Mouse (Mus musculus): ENCODE measurements around the gene Tcea2.

Gene Tcea2

DNA sequence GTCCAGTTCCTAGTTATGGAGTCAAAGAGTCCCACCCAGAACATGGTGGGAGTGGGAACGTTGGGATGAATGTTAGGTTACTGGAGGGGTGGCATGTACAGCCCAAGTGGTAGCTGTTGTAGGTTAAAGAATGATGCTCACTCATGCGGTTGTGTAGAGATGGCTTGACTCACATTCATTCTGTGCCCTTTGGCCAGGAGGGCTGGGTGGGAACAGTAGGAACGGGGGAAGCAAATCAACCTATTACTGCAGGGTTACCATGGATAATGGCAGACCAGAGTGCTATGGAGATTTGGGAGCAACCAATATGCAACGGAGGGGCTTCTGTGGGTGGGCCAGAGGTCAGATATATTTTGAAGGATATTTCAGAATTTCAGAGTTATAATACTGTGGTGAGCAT, 5.2 kb upstream of the Tcea2 start:
- in situ Hi-C loops (cut with MboI, MseI): no loop called here

GRCm38 (mm10) chr2:181675454-181675853, 4.7 kb upstream of the Tcea2 start:
- in situ Hi-C loops (cut with MboI, MseI): no loop called here

GRCm38 (mm10) chr2:181676424-181676823, 3.7 kb upstream of the Tcea2 start:
- in situ Hi-C loops (cut with MboI, MseI): no loop called here

- in situ Hi-C loops (cut with MboI, MseI): no loop called here
Observed at GRCm38 (mm10) chr2:181677096-181677754, 2.9 kb upstream of the Tcea2 start.

DNA sequence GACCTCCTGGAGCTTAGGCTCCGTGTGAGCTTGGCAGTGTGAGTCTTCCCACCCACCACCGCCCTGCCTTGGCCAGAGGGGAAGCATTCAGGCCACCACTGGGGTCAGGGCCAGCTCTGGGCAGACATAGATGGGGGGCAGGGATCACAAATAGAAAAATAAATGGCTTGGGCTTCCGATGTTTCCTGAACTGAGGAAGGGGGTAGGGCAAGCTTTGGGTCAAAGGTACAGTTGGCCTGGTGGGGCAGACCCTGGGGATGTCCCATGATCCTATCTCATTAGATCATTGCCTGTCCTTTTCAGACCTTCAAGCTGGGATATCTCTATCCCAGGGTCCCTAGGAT, 2.4 kb upstream of the Tcea2 start:
- in situ Hi-C loops (cut with MboI, MseI): no loop called here

DNA sequence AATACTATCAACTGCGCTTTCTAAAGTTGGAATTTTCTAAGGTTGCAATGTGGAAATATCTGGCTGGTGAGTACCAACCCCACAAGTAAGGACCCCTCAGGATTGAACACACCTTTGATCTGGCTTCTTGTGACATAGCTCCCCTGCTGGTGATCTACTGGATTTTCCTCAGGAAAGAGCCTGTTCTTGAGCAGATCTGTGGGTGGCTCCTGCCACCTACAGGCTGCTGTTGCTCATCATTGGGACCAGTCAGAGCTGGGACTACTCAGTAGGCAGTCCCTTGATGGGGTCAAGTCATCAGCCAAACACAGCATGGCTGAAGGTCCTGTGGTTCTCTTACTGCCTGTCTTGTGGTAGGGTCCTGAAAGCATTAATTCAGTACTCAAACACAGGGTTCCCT, 1.3 kb upstream of the Tcea2 start:
- in situ Hi-C loops (cut with MboI, MseI): no loop called here

DNA sequence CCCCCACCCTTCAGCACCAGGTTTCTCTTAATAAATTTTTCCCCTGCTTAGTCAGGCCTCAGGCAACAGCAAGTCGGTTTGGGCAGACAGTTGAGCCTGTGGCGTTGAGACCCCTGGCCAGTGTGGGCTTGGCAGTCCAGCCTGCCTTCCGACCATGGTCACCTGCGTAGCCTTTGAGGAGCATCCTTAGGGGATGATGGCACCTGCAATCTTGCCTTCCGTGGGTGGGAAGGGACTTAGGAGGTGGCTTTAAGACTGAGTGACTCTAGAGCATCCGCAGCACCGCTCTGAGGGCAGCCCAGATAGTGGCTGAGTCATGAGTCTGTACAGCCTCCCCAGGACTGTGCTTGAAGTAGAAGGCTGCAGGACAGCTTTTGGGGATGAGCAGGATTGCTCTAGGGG, 607 bp downstream of the Tcea2 start:
- in situ Hi-C loops (cut with MboI, MseI): no loop called here

GRCm38 (mm10) chr2:181681978-181682377, 1.9 kb downstream of the Tcea2 start:
- in situ Hi-C loops (cut with MboI, MseI): no loop called here

- in situ Hi-C loops (cut with MboI, MseI): no loop called here
Observed at GRCm38 (mm10) chr2:181683381-181683780, 3.3 kb downstream of the Tcea2 start.

- in situ Hi-C loops (cut with MboI, MseI): no loop called here
Observed at GRCm38 (mm10) chr2:181684713-181685112, 4.6 kb downstream of the Tcea2 start.

DNA sequence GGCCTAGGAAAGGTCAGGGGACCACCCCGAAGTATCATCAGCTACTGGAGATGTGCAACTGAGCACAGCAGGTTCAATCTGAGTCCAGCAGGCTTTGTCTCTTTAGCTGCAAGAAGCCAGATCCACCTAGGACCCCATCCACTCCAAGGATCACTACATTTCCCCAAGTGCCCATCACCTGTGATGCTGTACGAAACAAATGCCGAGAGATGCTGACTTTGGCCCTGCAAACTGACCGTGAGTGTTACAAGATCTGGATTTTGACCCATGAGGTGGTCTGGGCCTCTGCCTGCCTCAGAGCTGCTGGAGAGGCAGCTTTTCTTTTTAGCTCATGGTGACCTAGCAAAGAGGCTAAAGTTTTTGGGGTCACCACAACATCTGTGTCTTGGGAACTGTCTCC, 5.6 kb downstream of the Tcea2 start:
- in situ Hi-C loops (cut with MboI, MseI): no loop called here

- in situ Hi-C loops (cut with MboI, MseI): no loop called here
Observed at GRCm38 (mm10) chr2:181687586-181687985, 7.5 kb downstream of the Tcea2 start.

GRCm38 (mm10) chr2:181689466-181690160, 9.5 kb downstream of the Tcea2 start:
- in situ Hi-C loops (cut with MboI, MseI): loop anchor here (5.0 kb wide), 1 partner anchor 47 kb away; no protein-coding TSS in a partner anchor

DNA sequence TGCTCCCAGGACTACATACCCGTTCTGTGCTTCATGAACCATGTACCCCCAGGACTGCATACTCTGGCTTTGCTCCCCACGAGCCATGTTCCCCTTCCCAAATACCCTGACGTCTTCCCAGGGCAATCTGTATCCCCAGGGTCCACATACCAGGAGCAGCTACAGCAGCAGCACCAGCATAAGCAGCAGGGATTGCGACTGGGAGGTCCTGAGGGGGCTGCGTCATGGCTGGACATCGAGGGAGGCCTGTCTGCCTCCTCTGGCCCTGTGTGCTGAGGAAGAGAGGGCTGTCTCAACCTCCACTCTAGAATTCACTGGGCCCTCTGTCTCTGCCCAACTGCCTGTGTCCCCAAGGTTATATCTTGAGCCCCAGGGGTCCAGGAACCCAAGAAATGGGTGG, 11.0 kb downstream of the Tcea2 start:
- in situ Hi-C loops (cut with MboI, MseI): loop anchor here (5.0 kb wide), 1 partner anchor 49 kb away; no protein-coding TSS in a partner anchor

- in situ Hi-C loops (cut with MboI, MseI): loop anchor here (5.0 kb wide), 1 partner anchor 49 kb away; no protein-coding TSS in a partner anchor
Observed at GRCm38 (mm10) chr2:181691571-181691970, 11.5 kb downstream of the Tcea2 start.

GRCm38 (mm10) chr2:181692304-181692703, 12.2 kb downstream of the Tcea2 start:
- in situ Hi-C loops (cut with MboI, MseI): loop anchor here (5.0 kb wide), 1 partner anchor 50 kb away; no protein-coding TSS in a partner anchor

DNA sequence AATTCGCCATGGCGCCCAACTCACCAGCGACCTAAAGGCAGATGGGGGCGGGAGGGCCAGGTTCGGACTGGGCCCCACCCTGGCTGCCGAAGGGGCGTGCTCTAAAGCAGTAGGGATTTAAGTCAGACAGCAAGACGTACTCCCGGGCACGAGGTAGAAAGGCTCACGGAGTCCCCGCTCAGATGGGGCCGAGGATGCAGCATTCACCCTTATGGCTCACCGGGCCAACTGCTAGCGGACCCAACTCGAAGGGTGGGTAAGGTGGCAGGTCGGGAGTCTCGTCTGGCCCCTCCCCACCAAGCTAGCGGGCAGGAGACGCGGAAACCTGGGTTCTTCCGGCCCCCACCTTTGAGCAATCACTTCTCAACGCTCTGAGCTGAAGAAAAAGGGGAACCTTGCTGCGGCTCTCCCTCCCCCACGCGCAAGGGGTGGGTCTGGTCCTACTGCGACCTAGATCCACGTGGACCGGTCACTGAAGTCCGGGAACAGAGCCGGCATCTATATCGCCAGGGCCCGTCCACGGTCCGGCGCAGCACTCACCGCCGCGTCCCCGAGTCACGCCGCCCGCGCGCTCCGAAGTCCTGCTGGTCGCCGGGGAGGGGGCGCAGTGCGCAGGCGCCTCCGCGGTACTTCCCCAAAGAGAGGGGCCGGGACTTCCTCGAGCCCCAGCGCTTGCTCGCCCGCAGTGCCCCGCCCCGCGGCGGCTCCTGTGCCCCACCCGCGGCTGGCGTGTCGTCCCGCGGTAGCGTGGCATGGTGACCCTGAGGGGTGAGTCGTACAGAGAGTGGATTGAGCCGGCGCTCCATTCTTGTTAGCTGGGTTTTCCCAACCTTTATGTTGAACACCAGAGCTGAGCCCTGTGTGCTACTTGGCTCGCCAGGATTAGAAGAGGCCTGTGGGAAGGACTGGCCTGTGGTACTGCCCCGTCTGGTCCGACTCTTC, 13.5 kb downstream of the Tcea2 start, which contains the start of gene Rgs19:
Gene Rgs19 (minus strand): TSS at position 639 of the 942 bp plus-strand sequence.
- in situ Hi-C loops (cut with MboI, MseI): loop anchor here (5.0 kb wide), 1 partner anchor 51 kb away; no protein-coding TSS in a partner anchor

GRCm38 (mm10) chr2:181694581-181694980, 14.5 kb downstream of the Tcea2 start:
- in situ Hi-C loops (cut with MboI, MseI): loop anchor here (5.0 kb wide), 1 partner anchor 52 kb away; no protein-coding TSS in a partner anchor

- in situ Hi-C loops (cut with MboI, MseI): no loop called here
Observed at GRCm38 (mm10) chr2:181695776-181696175, 15.7 kb downstream of the Tcea2 start.

DNA sequence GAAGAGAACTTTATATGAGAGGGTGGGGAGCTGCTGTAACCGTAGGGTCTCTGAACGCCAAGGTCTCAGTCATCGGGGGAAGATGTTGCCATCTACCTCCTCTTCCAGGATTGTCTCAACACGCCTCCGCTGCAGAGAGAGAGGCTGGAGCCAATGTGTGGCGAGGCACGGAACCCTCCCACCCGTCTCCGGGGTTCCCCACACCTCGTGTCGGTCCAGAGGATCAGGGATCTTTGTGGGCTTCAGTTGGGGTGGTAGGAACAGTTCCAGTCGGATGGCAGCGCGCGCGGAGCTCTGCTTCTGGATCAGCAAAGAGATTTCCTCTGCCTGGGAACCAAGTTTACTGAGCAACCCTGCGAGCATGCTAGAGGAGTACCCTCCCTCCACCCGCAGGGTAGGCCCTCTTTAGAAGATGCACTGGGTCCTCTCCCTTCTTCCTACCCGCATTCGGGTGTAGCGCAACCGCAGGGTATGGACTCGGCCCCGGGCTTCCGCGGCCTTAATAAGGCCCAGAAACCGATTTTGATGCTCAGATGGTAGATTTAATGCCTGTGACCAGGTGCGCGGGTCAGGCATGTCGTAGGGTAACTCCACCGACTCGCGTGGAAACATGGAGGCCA, 16.8 kb downstream of the Tcea2 start:
- in situ Hi-C loops (cut with MboI, MseI): no loop called here

DNA sequence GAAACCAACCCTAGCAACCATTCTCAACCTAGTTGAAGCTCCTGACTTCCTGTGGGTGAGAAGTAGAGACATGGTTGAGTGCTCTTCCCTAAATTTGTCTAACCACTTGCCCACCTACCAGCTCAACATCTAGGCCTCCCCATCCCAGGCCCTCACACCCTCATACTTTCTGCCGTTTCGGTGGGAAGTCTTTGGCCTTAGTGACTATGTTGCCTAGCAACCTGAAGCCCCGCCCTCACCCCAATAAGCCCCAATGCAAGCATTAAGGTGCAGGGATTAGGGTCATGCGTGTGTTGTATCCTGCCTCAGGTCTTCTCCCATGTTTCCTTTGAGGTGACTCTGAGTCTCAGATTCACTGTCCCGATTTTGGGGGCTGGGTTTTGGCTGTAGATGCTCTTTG, 18.1 kb downstream of the Tcea2 start, which contains the start of gene Lkaaear1:
Gene Lkaaear1 (minus strand): TSS at position 202 of the 400 bp plus-strand sequence.
- in situ Hi-C loops (cut with MboI, MseI): no loop called here
